8 mouse cellular contexts compared by ENCODE assay signal in the genomic region with DNA sequence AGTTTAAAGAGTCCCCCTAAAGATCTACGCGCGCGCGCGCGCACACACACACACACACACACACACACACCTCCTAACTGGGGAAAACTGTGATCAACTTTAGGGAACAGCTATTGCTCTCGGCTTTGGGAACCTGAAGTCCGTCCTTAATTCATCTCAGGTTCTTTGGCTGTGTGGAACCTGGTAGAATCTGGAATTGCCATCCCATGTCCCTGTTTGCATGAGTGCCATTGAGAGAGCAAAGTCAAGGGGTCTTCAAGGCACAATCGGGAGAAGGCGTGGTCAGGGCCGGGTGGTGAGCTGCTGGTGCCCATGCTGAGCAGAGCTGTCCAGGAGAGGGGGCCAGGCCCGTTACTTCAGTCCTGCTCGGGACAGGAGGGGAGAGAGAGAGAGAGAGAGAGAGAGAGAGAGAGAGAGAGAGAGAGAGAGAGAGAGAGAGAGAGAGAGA. TPM values are rescaled to one million over a fixed set of nuclear protein-coding genes. Genes with fewer than 3 reads are reported as not detected.
DNase-seq lines count a peak whose midpoint lies in the region; ATAC-seq and TF ChIP-seq lines count a peak whose summit lies in the region.

No protein-coding gene starts in this region.

- H3K9me3 ChIP-seq in lung, embryonic 14.5 days (ENCODE audit: low read depth, low read length) = no peaks in the 10 kb centered on the region
- H3K9me3 ChIP-seq in midbrain, embryonic 15.5 days = no peaks in the 10 kb centered on the region

- 3% methylated on average over 14 of the region's 14 CpGs for WGBS in lung, embryonic 14.5 days
- WGBS in midbrain, embryonic 15.5 days = under 1% methylated on average over 13 of the region's 14 CpGs

- H3K4me2 ChIP-seq in lung, embryonic 14.5 days = peak overlapping the region; percentile 96
- peak overlapping the region; percentile 88 for H3K4me2 ChIP-seq in midbrain, embryonic 15.5 days

- peak; percentile 85 for ATAC-seq in lung, embryonic 14.5 days (ENCODE audit: insufficient read depth)
- ATAC-seq in granulocyte monocyte progenitor cell, adult 5-6 weeks (replicated peaks; ENCODE audit: poor library complexity, severe bottlenecking) = peak; percentile 62
- peak; percentile 81 for ATAC-seq in midbrain, embryonic 15.5 days (replicated peaks)

- H3K27me3 ChIP-seq in lung, embryonic 14.5 days (ENCODE audit: insufficient read depth, low read length) = no peaks in the 10 kb centered on the region
- no peaks in the 10 kb centered on the region for H3K27me3 ChIP-seq in midbrain, embryonic 15.5 days (replicated peaks)

- H3K9ac ChIP-seq in lung, embryonic 14.5 days = peak overlapping the region; percentile 31; the same call in 1 of the 2 replicates
- peak overlapping the region; percentile 34 for H3K9ac ChIP-seq in midbrain, embryonic 15.5 days

- H3K4me1 ChIP-seq in lung, embryonic 14.5 days (ENCODE audit: insufficient read depth) = peaks cover 16% of the 10 kb centered on the region
- H3K4me1 ChIP-seq in midbrain, embryonic 15.5 days = peaks cover 26% of the 10 kb centered on the region

- H3K4me3 ChIP-seq in lung, embryonic 14.5 days (ENCODE audit: low read depth, low read length) = peak overlapping the region; percentile 79
- H3K4me3 ChIP-seq in midbrain, embryonic 15.5 days = peak overlapping the region; percentile 95

- H3K27ac ChIP-seq in lung, embryonic 14.5 days (ENCODE audit: low read depth) = peak overlapping the region; percentile 66; the same call in 1 of the 2 replicates
- peak overlapping the region; percentile 60 for H3K27ac ChIP-seq in midbrain, embryonic 15.5 days

- TF ChIP-seq CTCF in lung, embryonic 14.5 days (IDR thresholded peaks at IDR 0.05; ENCODE audit: low read depth) = no peak
- no peak for TF ChIP-seq CTCF in brain, embryonic 14.5 days (IDR thresholded peaks at IDR 0.05; ENCODE audit: borderline replicate concordance, extremely low read depth, insufficient read depth, insufficient read length)

- peaks cover 8% of the 10 kb centered on the region for H3K36me3 ChIP-seq in lung, embryonic 14.5 days (ENCODE audit: insufficient read depth)
- no peaks in the 10 kb centered on the region for H3K36me3 ChIP-seq in midbrain, embryonic 15.5 days (replicated peaks)

- no peak for TF ChIP-seq POLR2A in brain, embryonic 14.5 days (IDR thresholded peaks at IDR 0.05; ENCODE audit: borderline replicate concordance, extremely low read depth, insufficient read depth, insufficient read length, poor library complexity, severe bottlenecking)

- peak; percentile 81 for DNase-seq in lung, embryonic 14.5 days
- DNase-seq in lung, postnatal 25 days (ENCODE audit: low spot score) = no peak
- peak; percentile 90 for DNase-seq in brain, embryonic 14.5 days (ENCODE audit: low read depth)
- peak; percentile 67 to 76 for DNase-seq in kidney, postnatal 4 days
- DNase-seq in yolk sac, embryonic 10.5 days (ENCODE audit: low spot score) = peak; percentile 71
- no peak for DNase-seq in right cerebral cortex, postnatal 25 days

RNA-seq across cellular contexts. Expression of a gene that starts 0.3 kb away (rescaled TPM):
- 38.3 and 46.3 TPM in 2 replicates for polyA plus RNA-seq in lung, embryonic 14.5 days (2014; fragmentation: Nextera tagmentation; extraction: Ambion mirVana)
- 30.5 and 37.1 TPM in 2 replicates for polyA plus RNA-seq in brain, embryonic 14.5 days (2012; rRNA removed)
- total RNA-seq in granulocyte monocyte progenitor cell, adult 5-6 weeks (2014; fragmentation: Nextera tagmentation) = 2.2 and 2.9 TPM in 2 replicates
- total RNA-seq in granulocyte monocyte progenitor cell, adult 5-6 weeks (2017) = 0.95 and 1.2 TPM in 2 replicates
- 11.4 and 12.2 TPM in 2 replicates for polyA plus RNA-seq in midbrain, embryonic 15.5 days (2015; fragmentation: Nextera tagmentation; extraction: Ambion mirVana)

RNA-seq across cellular contexts. Expression of a gene that starts 11.8 kb away (rescaled TPM):
- 2.2 and 2.4 TPM in 2 replicates for polyA plus RNA-seq in lung, embryonic 14.5 days (2014; fragmentation: Nextera tagmentation; extraction: Ambion mirVana)
- polyA plus RNA-seq in brain, embryonic 14.5 days (2012; rRNA removed) = 1.1 and 1.6 TPM in 2 replicates
- 11.4 and 12.3 TPM in 2 replicates for total RNA-seq in granulocyte monocyte progenitor cell, adult 5-6 weeks (2014; fragmentation: Nextera tagmentation)
- total RNA-seq in granulocyte monocyte progenitor cell, adult 5-6 weeks (2017) = 17.4 and 25.3 TPM in 2 replicates
- 0.74 and 1.2 TPM in 2 replicates for polyA plus RNA-seq in midbrain, embryonic 15.5 days (2015; fragmentation: Nextera tagmentation; extraction: Ambion mirVana)

RNA-seq across cellular contexts. Expression of a gene that starts 34.6 kb away (rescaled TPM):
- polyA plus RNA-seq in lung, embryonic 14.5 days (2014; fragmentation: Nextera tagmentation; extraction: Ambion mirVana) = 2,372 and 2,581 TPM in 2 replicates
- polyA plus RNA-seq in brain, embryonic 14.5 days (2012; rRNA removed) = 1,840 and 1,952 TPM in 2 replicates
- 4,964 and 5,314 TPM in 2 replicates for total RNA-seq in granulocyte monocyte progenitor cell, adult 5-6 weeks (2014; fragmentation: Nextera tagmentation)
- total RNA-seq in granulocyte monocyte progenitor cell, adult 5-6 weeks (2017) = 4,316 and 4,490 TPM in 2 replicates
- 881 and 890 TPM in 2 replicates for polyA plus RNA-seq in midbrain, embryonic 15.5 days (2015; fragmentation: Nextera tagmentation; extraction: Ambion mirVana)

Comparison
In these comparisons a context has a peak if more than half of its experiments do, and no peak if none do; other contexts are left out.
1. DNase-seq: peak in lung, embryonic 14.5 days (single experiment), brain, embryonic 14.5 days (single experiment), kidney, postnatal 4 days (2 of 2) and yolk sac, embryonic 10.5 days (single experiment); none in lung, postnatal 25 days (single experiment) and right cerebral cortex, postnatal 25 days (single experiment).
2. Peak in every context shown above with its lines, with median percentiles within 50 percentile points of each other: ATAC-seq.